Mouse (Mus musculus) forebrain, embryonic 14.5 days (tissue): ENCODE results near the gene Ctbp2. TPM values are rescaled to one million over a fixed set of nuclear protein-coding genes. Genes with fewer than 3 reads are reported as not detected.

Experiments
- ATAC-seq: fragments of 200-750 bp; cut with Nextera tagmentation; 2 replicates; pipeline ENCODE4 v1.8.0; 2017; ENCODE audit warnings: mild to moderate bottlenecking, moderate library complexity
- DNase-seq: peaks from one replicate; pipeline ENCODE4 v3.0.0-alpha.2; 2015; ENCODE audit warnings: low spot score
- H3K27ac ChIP-seq: fragments of 300-500 bp; sonication (generic); 2 replicates; pipeline ENCODE4 v1.5.1; 2014; ENCODE audit warnings: low read depth, mild to moderate bottlenecking, control low read depth, low read length, moderate library complexity
- H3K27me3 ChIP-seq: fragments of 300-500 bp; sonication (generic); replicated peaks from 2 replicates; pipeline ENCODE4 v1.6.1; 2014; ENCODE audit warnings: low read length, control low read depth, mixed read lengths; ENCODE audit not compliant: control insufficient read depth, insufficient read depth
- H3K36me3 ChIP-seq: fragments of 300-500 bp; sonication (generic); 2 replicates; pipeline ENCODE4 v1.6.1; 2014; ENCODE audit warnings: low read length, control low read depth; ENCODE audit not compliant: control insufficient read depth, insufficient read depth
- H3K4me1 ChIP-seq: fragments of 300-500 bp; sonication (generic); 2 replicates; pipeline ENCODE4 v1.6.1; 2014; ENCODE audit warnings: antibody characterized with exemption, low read length, control low read depth; ENCODE audit not compliant: control insufficient read depth, insufficient read depth
- H3K4me2 ChIP-seq: fragments of 300-500 bp; sonication (generic); 2 replicates; pipeline ENCODE4 v1.6.1; 2014; ENCODE audit warnings: mild to moderate bottlenecking, control low read depth, low read length
- H3K4me3 ChIP-seq: fragments of 300-500 bp; sonication (generic); 2 replicates; pipeline ENCODE4 v1.5.1; 2014; ENCODE audit warnings: low read depth, low read length, control low read depth
- H3K9ac ChIP-seq: fragments of 300-500 bp; sonication (generic); 2 replicates; pipeline ENCODE4 v1.6.1; 2014; ENCODE audit warnings: mild to moderate bottlenecking, low read length, control low read depth, moderate library complexity
- H3K9me3 ChIP-seq: fragments of 300-500 bp; sonication (generic); replicated peaks from 2 replicates; pipeline ENCODE4 v1.6.1; 2016; ENCODE audit warnings: low read length, control low read depth, mixed read lengths; ENCODE audit not compliant: control insufficient read depth
- WGBS: fragments of 180-500 bp; shearing (Covaris S2); extraction: QIAGEN DNeasy Blood & Tissue Kit; methylation state at CpG from one replicate; pipeline ENCODE4 v1.1.7; 2014; 5-methylcytosine and 5-hydroxymethylcytosine counted together
- polyA plus RNA-seq: library from polyadenylated mRNA; unstranded; fragments of >200 nt; fragmentation: Nextera tagmentation; extraction: Ambion mirVana; gene quantifications from 2 replicates; pipeline ENCODE4 v1.2.1, GENCODE M21; 2014

Gene Ctbp2
- polyA plus RNA-seq, 1 experiment from 2014 or later, result 92.1 TPM

- no peaks in the 10 kb centered on the region for H3K9me3 ChIP-seq
- H3K27me3 ChIP-seq, result no peaks in the 10 kb centered on the region
- H3K27ac ChIP-seq, result no peak overlapping the region
- no peaks in the 10 kb centered on the region for H3K36me3 ChIP-seq
- 92% methylated on average over 3 of the region's 3 CpGs for WGBS
- H3K4me1 ChIP-seq, result no peaks in the 10 kb centered on the region
- no peak overlapping the region for H3K4me3 ChIP-seq
- no peak overlapping the region for H3K4me2 ChIP-seq
- no peak overlapping the region for H3K9ac ChIP-seq
- DNase-seq (no peak), ATAC-seq (no peak)
These were observed 173.5 kb downstream of the Ctbp2 start for GRCm38 (mm10) chr7:132950613-132951012.

GRCm38 (mm10) chr7:132949968-132950367 lies 174.2 kb downstream of the Ctbp2 start:
- ATAC-seq (no peak), DNase-seq (no peak)
- H3K9me3 ChIP-seq, result no peaks in the 10 kb centered on the region
- no peak overlapping the region for H3K9ac ChIP-seq
- H3K27ac ChIP-seq, result no peak overlapping the region
- H3K4me3 ChIP-seq, result no peak overlapping the region
- no peaks in the 10 kb centered on the region for H3K27me3 ChIP-seq
- H3K4me2 ChIP-seq, result no peak overlapping the region
- WGBS, result 91% methylated on average over 4 of the region's 4 CpGs
- H3K4me1 ChIP-seq, result no peaks in the 10 kb centered on the region
- no peaks in the 10 kb centered on the region for H3K36me3 ChIP-seq

GRCm38 (mm10) chr7:132940569-132940968 lies 183.6 kb downstream of the Ctbp2 start:
- no peak for ATAC-seq
- Histone ChIP-seq H3K4me2 (no peak overlapping the region), H3K9ac (no peak overlapping the region), H3K27ac (no peak overlapping the region), H3K9me3 (no peaks in the 10 kb centered on the region), H3K4me3 (no peak overlapping the region), H3K4me1 (no peaks in the 10 kb centered on the region), H3K27me3 (no peaks in the 10 kb centered on the region), H3K36me3 (no peaks in the 10 kb centered on the region)
- 82% methylated on average over 2 of the region's 2 CpGs for whole genome bisulfite sequencing
- DNase-seq, result no peak

- Histone ChIP-seq H3K4me2 (no peak overlapping the region), H3K27me3 (no peaks in the 10 kb centered on the region), H3K36me3 (no peaks in the 10 kb centered on the region), H3K27ac (no peak overlapping the region), H3K9ac (no peak overlapping the region), H3K9me3 (no peaks in the 10 kb centered on the region), H3K4me1 (no peaks in the 10 kb centered on the region), H3K4me3 (no peak overlapping the region)
- WGBS, result 87% methylated on average over 2 of the region's 2 CpGs
- ATAC-seq, result no peak
- DNase-seq, result no peak
These were observed 185.0 kb downstream of the Ctbp2 start for GRCm38 (mm10) chr7:132939118-132939517.

Other genes starting within 250 kb of the Ctbp2 start
- 20.9 and 22.2 TPM in 2 replicates for gene Zranb1, start 193.2 kb downstream of the Ctbp2 start, polyA plus RNA-seq
- gene Fgfr2, start 1.0 kb downstream of the Ctbp2 start, polyA plus RNA-seq, result 35.9 and 39.8 TPM in 2 replicates